Mouse (Mus musculus): ENCODE measurements around the gene Ctse.

Ctse gene

DNA sequence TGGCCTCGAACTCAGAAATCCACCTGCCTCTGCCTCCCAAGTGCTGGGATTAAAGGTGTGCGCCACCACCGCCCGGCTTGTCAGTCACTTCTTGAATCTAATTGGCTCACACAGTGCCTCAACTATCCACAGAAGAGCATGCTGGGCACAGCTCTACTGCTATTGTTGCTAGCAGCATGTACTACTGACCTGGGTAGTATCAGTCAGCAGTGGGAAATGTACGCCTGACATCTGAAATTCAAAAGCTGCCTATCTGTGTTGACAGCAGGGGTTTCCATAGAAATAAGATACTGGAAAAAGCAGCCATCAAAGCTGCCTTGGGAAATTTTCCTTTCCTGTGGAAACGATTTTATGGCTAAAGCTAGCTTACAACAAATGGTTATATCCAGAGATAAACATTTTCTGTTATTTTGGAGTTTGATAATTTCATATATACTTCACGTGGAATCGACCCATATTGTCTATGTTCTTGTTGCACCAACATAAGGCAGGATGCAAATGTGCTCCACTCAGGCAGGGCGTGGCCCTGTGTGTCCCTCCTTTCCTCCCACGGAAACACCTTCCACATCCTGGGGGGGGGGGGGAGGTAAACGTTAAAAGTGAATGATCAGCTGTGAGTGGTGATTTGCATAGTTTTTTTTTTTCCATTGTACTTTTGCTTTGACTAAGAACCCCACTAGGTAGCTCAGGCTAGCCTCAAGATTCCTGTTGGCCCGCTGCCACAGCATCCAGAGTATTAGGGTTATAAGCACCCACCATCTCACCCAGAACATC lies 14.8 kb downstream of the Ctse start:
- DNase-seq (ENCODE audit: low read depth, low spot score) = no peak

DNA sequence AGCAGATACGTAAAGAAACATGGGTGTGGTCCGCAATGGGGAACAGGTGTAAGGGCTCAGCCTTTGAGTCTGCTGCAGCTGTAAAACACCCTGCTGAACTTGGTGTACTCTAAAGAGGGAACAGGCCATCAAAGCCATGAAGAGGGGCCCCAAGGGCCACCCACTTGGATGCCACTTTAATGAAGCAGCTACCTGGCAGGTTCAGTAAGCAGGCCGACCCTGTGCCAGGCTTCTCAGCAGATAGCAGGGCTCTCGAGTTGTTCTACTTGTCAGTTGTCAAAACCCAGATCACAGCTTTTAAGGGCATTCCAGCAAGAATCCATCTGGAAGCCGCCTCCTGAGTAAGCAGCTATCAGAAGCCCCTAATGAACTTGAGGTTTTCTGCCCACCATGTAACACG lies 17.5 kb downstream of the Ctse start:
- no peak for DNase-seq (ENCODE audit: low read depth, low spot score)

- DNase-seq (ENCODE audit: low read depth, low spot score) = peak; percentile 97
These were observed 19.8 kb downstream of the Ctse start for GRCm38 (mm10) chr1:131657945-131658354.

DNA sequence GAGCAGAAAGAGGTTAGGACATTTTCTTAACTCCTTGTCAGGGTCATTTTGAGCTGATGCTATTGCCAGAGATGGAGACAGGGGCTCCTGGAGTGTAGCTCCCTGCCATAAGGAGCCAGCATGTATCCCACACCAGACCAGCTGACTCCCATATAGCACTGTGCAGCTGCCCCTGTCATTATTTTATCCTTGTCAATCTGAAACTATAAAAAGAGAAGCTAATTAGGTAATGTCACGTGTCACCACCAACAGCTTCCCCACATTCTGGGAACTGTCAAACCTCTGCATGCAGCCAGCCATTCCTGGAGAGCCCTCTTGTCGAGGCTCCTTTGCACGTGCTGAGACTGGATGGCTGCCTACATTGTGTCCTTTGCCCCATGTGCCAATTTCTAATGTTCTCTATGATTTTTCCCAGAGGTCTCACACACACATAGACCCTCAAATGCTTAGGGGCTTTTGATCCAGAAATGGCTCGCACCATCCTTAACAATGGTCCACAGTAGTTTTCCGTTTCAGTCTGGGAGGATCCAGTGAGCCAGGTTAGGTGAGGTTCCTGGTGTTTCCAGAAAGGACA lies 21.5 kb downstream of the Ctse start:
- peak; percentile 14 for DNase-seq (ENCODE audit: low read depth, low spot score)

DNA sequence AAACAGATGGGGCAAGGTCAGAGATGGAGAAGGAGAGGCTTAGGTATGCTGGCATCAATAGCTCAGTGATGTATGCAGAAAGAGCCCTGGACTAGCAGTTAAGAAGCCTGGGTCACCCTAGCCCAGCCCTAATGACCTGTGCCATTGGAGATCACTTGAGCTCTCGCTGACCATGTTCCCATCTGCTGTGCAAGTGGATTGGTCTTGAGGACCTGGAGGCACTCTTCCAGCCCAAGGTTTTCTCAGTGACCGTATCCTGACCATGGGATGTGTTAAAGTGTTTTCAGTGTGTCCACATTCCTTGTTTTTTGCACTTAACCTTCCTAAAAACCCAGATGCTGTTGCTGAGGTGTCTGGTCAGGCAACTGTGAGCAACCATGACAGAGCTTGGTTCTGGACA lies 22.2 kb downstream of the Ctse start:
- DNase-seq (ENCODE audit: low read depth, low spot score) = no peak

DNA sequence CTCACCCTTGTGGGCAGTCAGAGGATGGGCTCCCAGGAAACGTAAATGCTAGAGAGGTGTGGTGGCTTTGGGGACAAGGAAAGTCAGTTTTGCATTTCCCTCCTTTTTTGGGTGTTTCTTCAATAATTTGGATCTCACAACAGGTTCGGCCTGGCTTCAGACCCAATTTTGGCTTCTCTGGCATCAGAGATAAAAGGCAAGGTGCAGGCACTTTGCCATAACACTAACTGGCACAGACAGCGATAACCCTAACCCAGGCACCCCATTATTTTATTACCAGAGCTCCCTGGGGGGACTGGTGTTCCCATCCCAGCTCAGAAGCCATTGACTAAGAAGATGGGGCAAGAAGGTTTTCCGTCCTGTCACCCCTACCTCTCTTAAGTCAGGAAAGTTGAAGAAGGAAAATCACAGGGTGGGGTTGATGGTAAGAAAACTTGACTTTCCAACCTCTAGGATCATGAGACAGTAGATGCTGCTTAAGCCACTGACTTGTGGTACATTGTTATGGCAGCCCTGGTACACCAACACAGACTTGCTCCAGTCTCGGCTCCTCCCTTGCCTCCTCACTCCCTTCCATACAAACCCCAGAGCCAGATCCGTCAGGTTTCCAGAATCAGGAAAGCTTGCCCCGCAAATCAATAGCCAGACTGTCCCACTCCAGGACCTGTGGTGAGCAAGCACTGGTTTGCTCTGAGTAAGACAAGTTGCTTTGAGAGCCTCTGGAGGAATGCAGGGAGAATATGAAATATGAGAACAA lies 22.8 kb downstream of the Ctse start:
- DNase-seq (ENCODE audit: low read depth, low spot score) = no peak

DNA sequence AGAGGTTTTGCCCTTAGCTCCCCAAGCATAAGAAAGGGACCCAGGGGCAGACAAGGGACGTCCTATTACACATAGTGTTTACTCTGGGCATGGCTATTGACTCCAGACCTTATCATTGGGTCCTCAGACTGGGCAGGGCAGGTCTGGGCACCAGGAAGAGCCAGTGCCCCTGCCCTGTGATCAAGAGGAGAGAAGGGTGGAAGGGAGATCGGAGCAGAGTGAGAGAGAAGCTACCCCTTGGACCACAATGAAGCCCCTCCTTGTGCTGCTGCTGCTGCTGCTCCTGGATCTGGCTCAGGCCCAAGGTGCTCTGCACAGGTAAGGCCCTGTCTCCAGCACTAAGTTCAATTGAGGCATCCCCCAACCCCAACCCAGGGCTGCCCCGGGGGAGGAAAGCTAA lies 23.6 kb downstream of the Ctse start:
- no peak for DNase-seq (ENCODE audit: low read depth, low spot score)

DNA sequence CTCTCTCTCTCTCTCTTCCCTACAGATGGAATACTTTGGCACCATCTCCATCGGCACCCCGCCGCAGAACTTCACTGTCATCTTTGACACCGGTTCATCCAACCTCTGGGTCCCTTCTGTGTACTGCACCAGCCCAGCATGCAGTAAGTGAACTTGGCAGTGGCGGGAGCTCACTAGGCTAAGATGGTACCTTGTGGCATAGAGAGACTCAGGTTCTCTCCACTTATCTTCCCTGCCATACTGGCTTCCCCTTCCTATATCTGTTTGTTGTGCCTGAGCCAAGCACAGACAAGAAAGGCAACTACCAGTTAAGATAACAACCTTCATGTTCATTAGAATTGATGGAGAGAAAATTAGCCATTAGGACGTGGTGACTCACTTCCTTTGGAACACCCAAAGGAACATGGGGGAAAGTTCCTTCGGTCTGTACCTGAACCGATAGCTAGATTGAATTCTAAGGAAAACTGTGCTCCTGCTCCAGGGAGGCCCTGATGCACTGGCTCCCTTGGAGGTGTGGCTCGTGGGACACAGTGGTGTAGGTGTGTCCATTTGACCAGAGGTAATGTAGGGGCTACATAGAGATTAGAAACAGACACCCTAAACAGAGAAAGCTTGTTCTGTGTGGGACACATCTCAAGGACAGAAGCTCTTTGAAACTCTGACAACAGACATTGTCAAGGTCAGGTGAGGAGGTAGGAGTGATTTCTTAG lies 25.3 kb downstream of the Ctse start:
- no peak for DNase-seq (ENCODE audit: low read depth, low spot score)

- no peak for DNase-seq (ENCODE audit: low read depth, low spot score)
These were observed 26.0 kb downstream of the Ctse start for GRCm38 (mm10) chr1:131664136-131664535.

DNA sequence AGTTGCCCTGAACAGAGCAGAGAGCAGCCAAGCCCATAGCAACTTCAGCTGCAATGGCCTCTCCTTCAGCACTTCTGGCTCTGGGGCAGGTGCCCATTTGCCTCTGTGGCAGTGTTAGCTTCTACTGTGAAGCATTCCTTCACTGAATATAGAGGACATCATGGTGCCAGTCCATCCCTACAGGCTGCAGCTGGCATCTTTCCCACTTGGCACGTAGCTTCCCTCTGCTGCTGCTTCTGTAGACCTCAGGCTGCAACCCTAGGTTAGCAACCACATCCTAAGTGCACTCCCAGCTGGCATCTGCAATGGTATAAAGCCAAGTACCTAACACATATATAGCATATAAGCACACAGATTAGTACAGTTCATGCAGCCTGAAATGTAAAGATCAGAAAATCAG lies 27.8 kb downstream of the Ctse start:
- no peak for DNase-seq (ENCODE audit: low read depth, low spot score)

DNA sequence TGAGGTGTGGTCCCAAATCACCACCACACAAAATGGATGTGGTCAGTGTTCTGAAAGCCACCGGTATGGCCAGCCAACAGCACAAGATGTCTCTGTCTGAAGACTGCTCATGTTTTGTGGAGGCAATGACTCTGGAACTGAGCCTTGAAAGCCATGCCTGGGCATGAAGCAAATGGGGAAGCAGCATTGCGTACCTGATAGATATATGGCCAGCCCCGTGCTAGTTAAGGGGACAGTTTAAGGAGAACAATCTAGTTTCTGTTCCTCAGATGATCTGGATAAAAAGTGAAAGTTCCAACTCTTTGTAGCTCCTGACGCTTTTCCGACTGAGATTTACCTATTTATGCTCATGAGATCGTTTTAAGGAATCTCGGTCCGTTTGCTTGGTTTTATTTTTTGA lies 33.0 kb downstream of the Ctse start:
- DNase-seq (ENCODE audit: low read depth, low spot score) = no peak

DNA sequence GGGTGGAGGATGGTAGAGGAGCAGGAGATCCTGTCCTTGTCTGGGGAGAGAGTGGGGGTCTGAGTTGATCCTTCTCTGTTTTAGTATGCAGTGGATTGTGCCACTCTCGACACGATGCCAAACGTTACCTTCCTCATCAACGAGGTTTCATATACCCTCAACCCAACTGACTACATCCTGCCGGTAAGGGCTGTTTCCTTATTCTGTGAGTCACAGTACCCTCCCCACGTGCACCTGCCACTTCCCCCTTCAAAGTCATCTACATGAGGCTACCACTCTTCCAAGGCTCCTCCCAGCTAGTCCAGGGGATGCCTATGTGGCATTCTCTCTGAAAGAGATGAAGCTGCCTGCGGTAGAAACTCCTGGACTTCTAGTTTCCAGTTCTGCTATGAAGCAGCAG lies 34.3 kb downstream of the Ctse start:
- no peak for DNase-seq (ENCODE audit: low read depth, low spot score)

DNA sequence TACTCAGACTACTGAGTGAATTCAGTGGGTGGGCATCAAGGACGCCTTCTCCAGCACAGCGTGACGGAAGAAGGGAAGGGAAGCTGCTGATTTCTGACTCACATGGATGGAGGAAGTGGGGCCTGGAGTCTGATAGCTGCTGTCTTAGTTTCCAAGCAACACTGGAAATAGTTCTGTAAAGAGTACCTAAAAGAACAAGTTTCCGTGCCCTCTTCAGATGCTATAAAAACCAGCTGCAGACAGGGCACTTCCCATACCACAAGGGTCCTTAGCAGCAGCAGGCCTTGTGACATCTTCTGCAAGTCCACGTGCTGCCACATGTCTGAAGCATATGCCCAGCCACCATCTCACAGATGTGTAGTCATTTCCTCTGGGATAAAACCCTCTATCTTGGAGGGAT lies 41.5 kb downstream of the Ctse start:
- peak; percentile 30 for DNase-seq (ENCODE audit: low read depth, low spot score)

- no peak for DNase-seq (ENCODE audit: low read depth, low spot score)
These were observed 49.6 kb downstream of the Ctse start for GRCm38 (mm10) chr1:131687739-131688138.

DNA sequence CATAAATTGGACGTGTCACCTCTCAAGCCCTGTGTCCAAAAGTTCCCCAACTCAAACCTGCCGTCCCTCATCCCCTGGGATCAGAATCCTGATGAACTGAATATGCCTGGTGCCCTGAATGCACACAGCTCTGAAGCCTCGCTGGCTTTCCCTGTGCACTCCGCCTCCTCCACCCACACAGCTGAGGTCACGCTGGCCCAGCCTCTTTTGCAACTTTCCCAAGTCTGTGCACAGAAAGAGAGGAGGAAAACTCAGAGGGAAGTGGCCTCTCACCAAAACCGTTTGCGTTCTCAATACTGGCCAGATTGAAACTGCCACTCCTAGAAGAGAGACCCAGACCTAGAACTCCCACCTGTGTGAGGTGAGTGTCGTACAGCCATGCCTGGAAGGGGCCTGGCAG lies 50.4 kb downstream of the Ctse start, which contains the start of gene Rab7b:
Rab7b (plus strand) TSS at position 221 of the 400 bp plus-strand sequence.
- peak; percentile 18 for DNase-seq (ENCODE audit: low read depth, low spot score)

- no peak for DNase-seq (ENCODE audit: low read depth, low spot score)
These were observed 50.9 kb downstream of the Ctse start for GRCm38 (mm10) chr1:131689016-131689415.

- peak; percentile 55 for DNase-seq (ENCODE audit: low read depth, low spot score)
These were observed 51.8 kb downstream of the Ctse start for GRCm38 (mm10) chr1:131689899-131690298.

GRCm38 (mm10) chr1:131690435-131690834 lies 52.3 kb downstream of the Ctse start:
- DNase-seq (ENCODE audit: low read depth, low spot score) = peak; percentile 37

DNA sequence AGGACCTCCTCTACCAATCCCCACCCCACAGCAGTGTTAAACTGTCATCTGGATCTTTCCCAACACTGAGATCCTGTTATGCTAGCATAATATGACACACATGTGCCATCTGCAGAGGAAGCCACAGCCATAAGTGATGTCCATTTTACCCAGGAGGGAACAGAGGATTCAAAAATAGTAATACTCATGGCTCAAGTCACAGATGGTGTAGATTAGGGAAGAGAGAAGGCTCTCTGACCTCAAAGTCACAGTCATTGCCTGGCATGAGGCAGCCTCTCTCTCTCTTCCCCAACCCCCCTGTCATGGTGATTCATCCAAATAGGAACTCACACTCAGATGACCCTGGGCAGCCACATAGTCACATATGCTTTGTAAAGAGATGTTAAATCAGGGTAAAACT lies 53.2 kb downstream of the Ctse start:
- no peak for DNase-seq (ENCODE audit: low read depth, low spot score)

DNA sequence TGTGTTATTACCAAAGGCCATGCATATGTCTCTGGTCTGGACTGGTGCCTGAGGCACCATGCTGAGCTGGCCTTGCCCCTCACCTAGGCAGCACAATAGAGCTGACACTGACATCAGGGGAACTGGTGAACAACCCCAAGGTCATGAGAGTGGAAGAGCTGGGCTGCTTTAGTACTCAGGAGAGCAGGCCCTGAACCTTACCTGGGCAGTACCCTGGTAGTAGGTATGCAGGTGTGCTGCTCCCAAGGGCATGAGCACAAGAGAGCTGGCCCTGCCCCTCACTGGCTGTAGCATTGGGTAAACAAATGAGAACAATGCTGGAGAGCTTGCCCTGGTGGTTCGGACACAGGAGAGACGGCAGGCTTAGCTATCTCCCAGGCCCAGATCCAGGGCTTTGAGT lies 57.2 kb downstream of the Ctse start:
- DNase-seq (ENCODE audit: low read depth, low spot score) = no peak

DNA sequence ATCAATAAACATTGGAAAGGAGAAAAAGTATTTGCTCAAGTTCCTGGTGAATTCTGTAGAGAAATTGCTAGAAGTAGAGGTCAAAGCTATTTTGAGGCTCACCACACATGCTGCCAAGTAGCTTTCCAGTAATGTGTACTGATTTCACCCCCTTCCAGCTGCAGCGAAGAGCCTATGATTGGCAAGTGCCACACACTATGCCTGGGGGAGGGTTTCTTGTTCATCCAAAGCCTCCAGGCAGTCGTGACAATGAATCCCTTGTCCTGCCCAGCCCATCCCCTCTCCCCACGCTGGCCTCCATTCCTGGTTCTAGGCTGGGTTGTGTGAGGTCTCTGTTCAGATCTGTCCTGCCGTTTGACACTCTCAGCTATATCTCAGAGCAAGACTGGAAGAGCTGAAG lies 58.2 kb downstream of the Ctse start:
- peak; percentile 84 for DNase-seq (ENCODE audit: low read depth, low spot score)

GRCm38 (mm10) chr1:131698770-131699169 lies 60.7 kb downstream of the Ctse start:
- DNase-seq (ENCODE audit: low read depth, low spot score) = no peak
